Mouse (Mus musculus): ENCODE measurements around the gene Enthd1. TPM values are rescaled to one million over a fixed set of nuclear protein-coding genes. Genes with fewer than 3 reads are reported as not detected.

Enthd1 gene
- polyA plus RNA-seq, 1 experiment from 2014 or later: not detected

DNA sequence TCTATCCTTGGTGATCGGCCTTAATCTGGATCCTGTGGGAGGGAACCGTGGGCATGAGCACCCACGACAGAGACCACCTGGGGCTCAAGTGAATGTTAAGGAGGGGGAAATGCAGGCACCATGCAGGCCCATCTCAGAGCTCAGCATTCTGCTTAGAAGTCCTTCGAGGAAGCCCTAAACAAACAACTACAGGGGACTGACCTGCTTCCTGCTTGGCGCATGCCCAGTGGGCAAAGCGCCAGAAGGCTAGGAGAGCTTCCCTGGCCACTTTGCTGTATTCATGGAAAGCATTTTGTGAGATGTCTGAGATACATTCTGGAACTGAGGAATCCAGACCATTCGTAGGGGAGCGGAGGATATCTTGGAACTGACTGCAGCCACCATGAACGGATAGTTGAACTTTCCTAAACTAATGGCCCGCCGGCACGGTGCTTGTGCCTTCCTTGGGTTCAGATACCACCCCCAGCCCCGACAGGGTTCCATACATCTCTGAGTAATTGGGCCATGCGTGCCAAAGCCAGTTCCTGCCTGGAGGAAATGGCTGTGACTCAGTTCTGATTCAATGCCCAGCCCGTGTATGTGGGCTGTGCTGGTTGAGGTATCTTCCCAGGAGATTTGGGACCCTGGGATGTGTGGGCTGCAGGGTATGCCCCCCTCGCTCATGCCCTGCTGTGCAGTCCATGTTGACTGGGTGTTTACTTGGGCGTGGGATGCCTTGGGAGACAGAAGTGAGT is 150.8 kb downstream of the Enthd1 start:
- Histone ChIP-seq H3K36me3 (no peaks in the 10 kb centered on the region), H3K4me2 (no peak overlapping the region), H3K9ac (no peak overlapping the region), H3K4me3 (replicated peaks) (no peak overlapping the region), H3K27me3 (no peaks in the 10 kb centered on the region), H3K27ac (no peak overlapping the region), H3K4me1 (peaks cover 20% of the 10 kb centered on the region), H3K9me3 (replicated peaks) (no peaks in the 10 kb centered on the region)
- WGBS: 66% methylated on average over 17 of the region's 17 CpGs
- no peak for ATAC-seq (replicated peaks; ENCODE audit: low FRiP score)

- peaks cover 31% of the 10 kb centered on the region for H3K4me1 ChIP-seq
- no peak overlapping the region for H3K4me2 ChIP-seq
- 52% methylated on average over 4 of the region's 4 CpGs for WGBS
- no peak overlapping the region for H3K9ac ChIP-seq
- no peak overlapping the region for H3K27ac ChIP-seq
- no peaks in the 10 kb centered on the region for H3K9me3 ChIP-seq (replicated peaks)
- no peaks in the 10 kb centered on the region for H3K27me3 ChIP-seq
- ATAC-seq (replicated peaks; ENCODE audit: low FRiP score): no peak
- H3K4me3 ChIP-seq (replicated peaks): no peak overlapping the region
- H3K36me3 ChIP-seq: no peaks in the 10 kb centered on the region
Observed at GRCm38 (mm10) chr15:80413070-80413469, 151.9 kb downstream of the Enthd1 start.

DNA sequence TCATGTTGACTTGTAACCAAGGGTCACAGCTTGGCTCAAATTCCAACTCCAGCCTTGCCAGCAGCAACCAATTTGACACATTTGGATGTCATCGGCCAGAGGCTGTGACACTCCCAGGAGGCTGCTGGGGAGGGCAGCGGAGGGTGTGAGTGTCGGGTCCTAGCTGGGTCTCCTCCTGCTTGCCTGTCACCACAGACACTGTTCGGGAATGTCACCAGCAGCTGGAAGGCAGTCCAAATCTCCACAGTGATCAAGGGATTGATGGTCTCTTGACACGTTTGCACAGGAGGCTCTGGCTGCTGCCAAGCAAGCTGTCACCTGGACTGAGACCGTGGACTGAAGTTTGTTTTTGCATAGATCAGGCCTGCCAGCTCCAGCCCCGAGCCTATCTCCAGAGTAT is 154.3 kb downstream of the Enthd1 start:
- 51% methylated on average over 7 of the region's 7 CpGs for WGBS
- peaks cover 37% of the 10 kb centered on the region for H3K4me1 ChIP-seq
- no peak overlapping the region for H3K4me3 ChIP-seq (replicated peaks)
- ATAC-seq (replicated peaks; ENCODE audit: low FRiP score): no peak
- no peaks in the 10 kb centered on the region for H3K27me3 ChIP-seq
- H3K36me3 ChIP-seq: no peaks in the 10 kb centered on the region
- no peak overlapping the region for H3K27ac ChIP-seq
- no peaks in the 10 kb centered on the region for H3K9me3 ChIP-seq (replicated peaks)
- H3K4me2 ChIP-seq: no peak overlapping the region
- H3K9ac ChIP-seq: no peak overlapping the region

- Histone ChIP-seq H3K4me3 (replicated peaks) (no peak overlapping the region), H3K4me2 (no peak overlapping the region), H3K9ac (no peak overlapping the region), H3K36me3 (no peaks in the 10 kb centered on the region), H3K27me3 (no peaks in the 10 kb centered on the region), H3K4me1 (peaks cover 22% of the 10 kb centered on the region), H3K27ac (peak overlapping the region; percentile 75), H3K9me3 (replicated peaks) (no peaks in the 10 kb centered on the region)
- ATAC-seq (replicated peaks; ENCODE audit: low FRiP score): peak; percentile 71
- 0% methylated on average over 1 of the region's 1 CpGs for WGBS
Observed at GRCm38 (mm10) chr15:80407873-80408272, 157.1 kb downstream of the Enthd1 start.

Other genes with a start within 250 kb of the Enthd1 start
- 0.51 and 1.4 TPM in 2 replicates for gene Grap2, start 7.4 kb upstream of the Enthd1 start, polyA plus RNA-seq (2015; fragmentation: Nextera tagmentation; extraction: Ambion mirVana)
- gene Fam83f, start 106.7 kb upstream of the Enthd1 start, polyA plus RNA-seq (2015; fragmentation: Nextera tagmentation; extraction: Ambion mirVana): 3.8 and 4.1 TPM in 2 replicates
- gene Tnrc6b, start 146.2 kb upstream of the Enthd1 start, polyA plus RNA-seq (2015; fragmentation: Nextera tagmentation; extraction: Ambion mirVana): 29.0 and 33.5 TPM in 2 replicates

All from kidney, embryonic 15.5 days (tissue).